Mouse (Mus musculus) embryonic fibroblast, embryonic 13.5 days (primary cell): ENCODE data around the gene Fcgr3. TPM values are rescaled to one million over a fixed set of nuclear protein-coding genes. Genes with fewer than 3 reads are reported as not detected.
A peak's percentile ranks its signal among the peaks of the same experiment; 100 is the strongest.
"Not testable (repeated sequence)": the region's sequence is repeated elsewhere in the genome, so short reads cannot be mapped to it uniquely, and the experiment has no call there.

Source experiments
- H3K27ac ChIP-seq: 2 replicates; pipeline ENCODE4 v1.5.1; 2012; ENCODE audit warnings: low read length, control low read depth, inconsistent platforms; ENCODE audit not compliant: insufficient read depth
- H3K4me1 ChIP-seq: 2 replicates; pipeline ENCODE4 v1.6.1; 2011; ENCODE audit warnings: low read length; ENCODE audit not compliant: control insufficient read depth, insufficient read depth
- H3K4me3 ChIP-seq: 2 replicates; pipeline ENCODE4 v1.5.1; 2011; ENCODE audit warnings: mild to moderate bottlenecking, control low read depth, low read length; ENCODE audit not compliant: insufficient read depth
- CTCF ChIP-seq: IDR thresholded peaks from 2 replicates; pipeline ENCODE4 v1.5.1; 2011; ENCODE audit warnings: mild to moderate bottlenecking, control low read depth, low read length, moderate library complexity, borderline replicate concordance; ENCODE audit not compliant: insufficient read depth
- polyA plus RNA-seq: library from polyadenylated mRNA; stranded (reverse); fragments of >200 nt; gene quantifications from 2 replicates; pipeline ENCODE4 v1.2.4, GENCODE M21; 2011; ENCODE audit warnings: low read depth; ENCODE audit not compliant: missing spikeins, insufficient read length

Gene Fcgr3
- polyA plus RNA-seq, 1 experiment = 3.9 TPM

GRCm38 (mm10) chr1:171085718-171086117, 21.0 kb upstream of the Fcgr3 start:
- H3K27ac ChIP-seq = no peak overlapping the region
- no peak for TF ChIP-seq CTCF
- no peaks in the 10 kb centered on the region for H3K4me1 ChIP-seq
- peak overlapping the region; percentile 41 for H3K4me3 ChIP-seq

GRCm38 (mm10) chr1:171081512-171082231, 16.9 kb upstream of the Fcgr3 start:
- not testable (repeated sequence) for H3K4me1 ChIP-seq, H3K27ac ChIP-seq, H3K4me3 ChIP-seq

DNA sequence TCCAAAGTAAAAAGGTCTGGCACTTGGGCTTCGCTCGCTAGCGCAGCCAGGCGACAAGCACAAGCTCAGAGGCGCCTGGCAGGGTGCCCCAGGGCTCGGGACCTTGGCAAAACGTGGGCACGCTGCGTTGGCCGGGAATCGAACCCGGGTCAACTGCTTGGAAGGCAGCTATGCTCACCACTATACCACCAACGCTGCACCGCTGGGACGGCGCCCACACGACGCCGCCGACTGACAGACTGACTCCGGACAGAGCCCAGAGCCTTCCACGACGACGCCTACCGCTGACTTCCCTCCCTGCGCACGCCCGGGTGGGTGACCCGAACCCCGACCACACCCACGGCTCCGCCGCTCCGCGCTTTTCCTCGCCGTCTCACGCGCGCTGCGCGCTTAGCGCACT, 15.1 kb upstream of the Fcgr3 start:
- H3K4me1 ChIP-seq, H3K27ac ChIP-seq, H3K4me3 ChIP-seq: not testable (repeated sequence)

DNA sequence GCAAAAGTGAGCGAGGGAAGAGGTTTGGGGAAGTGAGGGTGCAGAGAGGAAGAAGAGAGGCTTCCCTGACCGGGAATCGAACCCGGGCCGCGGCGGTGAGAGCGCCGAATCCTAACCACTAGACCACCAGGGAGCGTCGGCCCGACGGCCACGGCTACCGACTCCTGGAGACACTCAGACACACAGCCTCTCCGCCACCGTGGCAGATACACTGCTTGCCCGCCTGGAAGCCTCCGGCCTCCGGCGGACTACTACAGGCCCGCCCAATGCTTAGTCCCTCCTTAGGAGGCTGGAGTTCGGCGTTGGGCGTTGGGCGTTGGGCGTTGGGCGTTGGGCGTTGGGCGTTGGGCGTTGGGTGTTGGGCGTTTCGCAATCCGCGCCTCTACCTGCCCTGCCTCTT, 14.6 kb upstream of the Fcgr3 start:
- H3K4me1 ChIP-seq, H3K4me3 ChIP-seq, H3K27ac ChIP-seq: not testable (repeated sequence)

DNA sequence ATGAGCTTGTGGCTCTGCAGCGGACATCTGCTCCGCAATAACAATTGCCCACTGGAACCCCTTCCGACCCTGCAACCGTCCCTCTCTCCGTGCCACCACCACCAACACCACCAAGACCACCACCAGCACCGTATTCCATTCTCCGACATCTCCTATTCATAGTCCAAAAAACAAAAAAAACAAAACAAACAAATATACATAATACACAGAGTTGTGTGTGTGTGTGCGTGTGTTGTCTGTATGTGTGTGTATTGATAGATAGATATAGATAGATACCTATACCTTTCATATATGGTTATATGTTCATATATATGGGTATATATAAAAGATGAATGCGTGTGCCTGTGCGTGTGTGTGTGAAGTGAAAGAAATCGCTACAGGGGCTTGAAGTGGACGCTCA, 13.7 kb upstream of the Fcgr3 start:
- H3K27ac ChIP-seq, H3K4me3 ChIP-seq: not testable (repeated sequence)

DNA sequence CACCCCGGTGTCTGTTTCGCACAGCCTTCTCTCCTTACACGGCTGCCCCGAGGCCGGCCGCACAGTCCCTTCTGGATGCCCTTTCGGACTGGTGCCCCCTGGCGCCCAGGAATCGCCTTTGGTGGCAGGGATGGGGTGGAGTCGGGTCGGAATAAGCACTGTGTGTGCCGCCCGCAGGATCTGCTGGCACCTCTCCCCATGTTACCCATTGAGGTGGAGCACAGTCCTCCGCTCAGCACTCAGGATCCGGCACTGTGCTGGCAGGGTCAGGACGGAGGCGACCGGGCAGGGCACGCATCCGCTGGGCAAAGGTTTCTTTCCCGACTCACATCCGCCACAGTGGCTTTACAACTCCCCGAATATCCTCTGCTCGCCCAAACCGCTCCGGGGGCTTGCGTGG, 13.2 kb upstream of the Fcgr3 start:
- not testable (repeated sequence) for H3K4me3 ChIP-seq

More for the DNA sequence above, 13.7 kb upstream of the Fcgr3 start:
- not testable (repeated sequence) for H3K4me1 ChIP-seq

GRCm38 (mm10) chr1:171077192-171077591, 12.5 kb upstream of the Fcgr3 start:
- H3K27ac ChIP-seq, H3K4me1 ChIP-seq, H3K4me3 ChIP-seq: not testable (repeated sequence)

More for the DNA sequence above, 13.2 kb upstream of the Fcgr3 start:
- H3K27ac ChIP-seq, H3K4me1 ChIP-seq: not testable (repeated sequence)

DNA sequence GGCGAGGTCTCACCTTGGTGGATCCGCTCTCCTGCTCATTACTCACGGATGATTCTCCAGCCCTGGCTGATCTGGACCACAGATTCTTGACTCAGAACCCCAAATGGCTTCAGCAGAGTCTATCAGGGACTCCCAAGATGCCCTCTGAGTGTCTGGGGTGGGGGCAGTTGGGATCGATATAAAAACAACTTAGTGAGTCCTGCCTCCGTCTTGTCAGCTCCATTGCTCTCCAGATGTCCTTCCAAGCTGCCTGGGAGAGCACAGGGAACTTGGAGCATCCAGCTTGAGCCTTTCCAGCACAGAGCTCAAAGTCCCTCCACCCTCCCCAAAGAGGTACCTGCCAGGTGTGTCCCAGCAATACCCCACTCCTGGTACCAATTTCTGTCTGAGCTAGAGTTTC, 11.4 kb upstream of the Fcgr3 start:
- H3K27ac ChIP-seq, H3K4me1 ChIP-seq, H3K4me3 ChIP-seq: not testable (repeated sequence)

DNA sequence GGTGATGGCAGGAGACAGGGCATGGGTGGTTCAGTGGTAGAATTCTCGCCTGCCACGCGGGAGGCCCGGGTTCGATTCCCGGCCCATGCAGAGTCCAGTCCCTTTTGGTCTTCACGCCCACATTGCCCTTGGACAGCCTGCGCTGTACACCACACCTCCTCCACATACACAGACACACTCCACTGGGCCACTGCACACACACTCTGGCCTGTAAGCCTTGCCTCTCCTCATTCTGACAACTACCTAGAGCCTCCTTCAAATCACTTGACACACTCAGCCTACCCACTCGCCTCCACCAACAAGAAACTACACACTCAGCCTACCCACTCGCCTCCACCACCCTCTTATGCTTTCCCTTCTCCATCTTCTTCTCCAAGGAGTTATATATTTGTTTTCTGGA, 9.5 kb upstream of the Fcgr3 start:
- not testable (repeated sequence) for H3K4me3 ChIP-seq, H3K27ac ChIP-seq, H3K4me1 ChIP-seq

DNA sequence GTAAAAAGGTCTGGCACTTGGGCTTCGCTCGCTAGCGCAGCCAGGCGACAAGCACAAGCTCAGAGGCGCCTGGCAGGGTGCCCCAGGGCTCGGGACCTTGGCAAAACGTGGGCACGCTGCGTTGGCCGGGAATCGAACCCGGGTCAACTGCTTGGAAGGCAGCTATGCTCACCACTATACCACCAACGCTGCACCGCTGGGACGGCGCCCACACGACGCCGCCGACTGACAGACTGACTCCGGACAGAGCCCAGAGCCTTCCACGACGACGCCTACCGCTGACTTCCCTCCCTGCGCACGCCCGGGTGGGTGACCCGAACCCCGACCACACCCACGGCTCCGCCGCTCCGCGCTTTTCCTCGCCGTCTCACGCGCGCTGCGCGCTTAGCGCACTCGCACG, 7.5 kb upstream of the Fcgr3 start:
- not testable (repeated sequence) for H3K27ac ChIP-seq, H3K4me1 ChIP-seq, H3K4me3 ChIP-seq

DNA sequence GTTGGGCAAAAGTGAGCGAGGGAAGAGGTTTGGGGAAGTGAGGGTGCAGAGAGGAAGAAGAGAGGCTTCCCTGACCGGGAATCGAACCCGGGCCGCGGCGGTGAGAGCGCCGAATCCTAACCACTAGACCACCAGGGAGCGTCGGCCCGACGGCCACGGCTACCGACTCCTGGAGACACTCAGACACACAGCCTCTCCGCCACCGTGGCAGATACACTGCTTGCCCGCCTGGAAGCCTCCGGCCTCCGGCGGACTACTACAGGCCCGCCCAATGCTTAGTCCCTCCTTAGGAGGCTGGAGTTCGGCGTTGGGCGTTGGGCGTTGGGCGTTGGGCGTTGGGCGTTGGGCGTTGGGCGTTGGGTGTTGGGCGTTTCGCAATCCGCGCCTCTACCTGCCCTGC, 7.0 kb upstream of the Fcgr3 start:
- not testable (repeated sequence) for H3K27ac ChIP-seq, H3K4me3 ChIP-seq, H3K4me1 ChIP-seq

- not testable (repeated sequence) for H3K4me3 ChIP-seq, H3K4me1 ChIP-seq
Observed at GRCm38 (mm10) chr1:171070879-171071278, 6.1 kb upstream of the Fcgr3 start.

GRCm38 (mm10) chr1:171069508-171069907, 4.8 kb upstream of the Fcgr3 start:
- not testable (repeated sequence) for H3K4me3 ChIP-seq, H3K4me1 ChIP-seq, H3K27ac ChIP-seq

More at GRCm38 (mm10) chr1:171070879-171071278, 6.1 kb upstream of the Fcgr3 start:
- H3K27ac ChIP-seq = not testable (repeated sequence)

DNA sequence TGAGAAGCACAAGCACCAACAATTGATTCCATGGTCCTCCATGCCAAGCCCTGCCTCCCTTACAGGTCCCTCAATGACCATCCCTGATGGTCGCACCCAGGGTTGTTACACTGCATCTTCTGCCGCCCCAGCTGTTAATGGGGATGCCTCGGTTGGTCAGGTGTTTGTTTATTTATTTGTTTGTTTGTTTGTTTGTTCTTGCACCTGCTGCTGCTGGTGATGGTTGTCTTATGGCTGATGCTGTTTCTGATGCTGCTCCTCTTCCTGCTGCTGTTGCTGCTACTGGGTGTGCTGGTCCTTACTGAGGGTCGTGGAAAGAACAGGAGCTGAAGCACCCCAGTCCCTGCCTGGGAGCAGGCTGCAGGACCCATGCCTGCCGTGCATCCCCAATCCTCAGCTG, 3.2 kb upstream of the Fcgr3 start:
- not testable (repeated sequence) for H3K4me1 ChIP-seq, H3K4me3 ChIP-seq, H3K27ac ChIP-seq

GRCm38 (mm10) chr1:171066583-171066982, 1.8 kb upstream of the Fcgr3 start:
- H3K27ac ChIP-seq, H3K4me1 ChIP-seq, H3K4me3 ChIP-seq: not testable (repeated sequence)

DNA sequence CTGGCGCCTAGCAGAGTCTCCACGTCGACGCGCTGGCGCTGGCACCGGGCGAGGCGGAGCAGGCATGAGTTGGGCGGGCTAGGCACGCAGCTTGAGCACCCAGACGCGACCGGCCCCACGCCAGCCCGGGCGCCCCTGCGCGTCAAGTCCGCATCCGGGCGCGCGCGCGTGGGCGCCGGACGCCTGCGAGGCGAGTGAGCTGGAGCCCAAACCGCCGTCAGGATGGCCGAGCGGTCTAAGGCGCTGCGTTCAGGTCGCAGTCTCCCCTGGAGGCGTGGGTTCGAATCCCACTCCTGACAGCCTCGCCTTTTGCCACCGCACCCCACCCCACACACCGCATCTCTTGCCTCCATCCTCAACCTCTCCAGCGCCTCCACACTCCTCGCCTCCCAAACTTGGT, 1.0 kb upstream of the Fcgr3 start:
- H3K4me3 ChIP-seq, H3K4me1 ChIP-seq: not testable (repeated sequence)

GRCm38 (mm10) chr1:171065243-171065587, 480 bp upstream of the Fcgr3 start:
- H3K4me3 ChIP-seq = not testable (repeated sequence)

More for the DNA sequence above, 1.0 kb upstream of the Fcgr3 start:
- not testable (repeated sequence) for H3K27ac ChIP-seq

More at GRCm38 (mm10) chr1:171065243-171065587, 480 bp upstream of the Fcgr3 start:
- H3K4me1 ChIP-seq, H3K27ac ChIP-seq: not testable (repeated sequence)
